Mouse (Mus musculus) liver, postnatal 0 days (tissue): Measurements from ENCODE around the gene Ptk7.

ENCODE experiments used
- CTCF ChIP-seq: sonication (generic); IDR thresholded peaks from 2 replicates; pipeline ENCODE4 v1.5.1; 2016; ENCODE audit warnings: antibody characterized with exemption, low read depth
- EP300 ChIP-seq: IDR thresholded peaks from 2 replicates; pipeline ENCODE4 v1.6.1; 2016; ENCODE audit warnings: antibody characterized with exemption, low read depth, mild to moderate bottlenecking

- TF ChIP-seq CTCF (no peak), EP300 (no peak)
Measured at GRCm38 (mm10) chr17:46644916-46645475, 15.7 kb upstream of the Ptk7 start.
